Mouse (Mus musculus) heart, embryonic 14.5 days (tissue): ENCODE results near the gene Mt2. TPM values are rescaled to one million over a fixed set of nuclear protein-coding genes. Genes with fewer than 3 reads are reported as not detected.
"Not testable (repeated sequence)": the region's sequence is repeated elsewhere in the genome, so short reads cannot be mapped to it uniquely, and the experiment has no call there.

ENCODE experiments used
- ATAC-seq: fragments of 200-750 bp; cut with Nextera tagmentation; 2 replicates; pipeline ENCODE4 v1.8.0; 2017; ENCODE audit warnings: low read depth, moderate TSS enrichment; ENCODE audit not compliant: insufficient number of reproducible peaks, insufficient read depth, low FRiP score
- H3K27ac ChIP-seq, 2 experiments: fragments of 200-500 bp in 1 of 2; fragments of 300-500 bp in 1 of 2; sonication (generic) in 1 of 2; replicated peaks in 1 of 2; 2 replicates each; pipeline ENCODE4 v1.5.1; 2012 to 2014; ENCODE audit warnings: low read depth in 2 of 2, low read length in 2 of 2, control low read depth in 1 of 2, mild to moderate bottlenecking in 1 of 2, mixed read lengths in 1 of 2; ENCODE audit not compliant: control insufficient read depth in 1 of 2, insufficient read depth in 1 of 2
- H3K27me3 ChIP-seq: fragments of 300-500 bp; sonication (generic); 2 replicates; pipeline ENCODE4 v1.6.1; 2014; ENCODE audit warnings: mild to moderate bottlenecking, low read length, control low read depth; ENCODE audit not compliant: control insufficient read depth, insufficient read depth
- H3K36me3 ChIP-seq: fragments of 300-500 bp; sonication (generic); 2 replicates; pipeline ENCODE4 v1.6.1; 2014; ENCODE audit warnings: mild to moderate bottlenecking, control low read depth, low read length, mixed read lengths; ENCODE audit not compliant: control insufficient read depth, insufficient read depth
- H3K4me1 ChIP-seq, 2 experiments: fragments of 200-500 bp in 1 of 2; fragments of 300-500 bp in 1 of 2; sonication (generic) in 1 of 2; 2 replicates each; pipeline ENCODE4 v1.6.1; 2012 to 2014; ENCODE audit warnings: low read length in 2 of 2, control low read depth in 1 of 2, mixed read lengths in 1 of 2; ENCODE audit not compliant: control insufficient read depth in 2 of 2, insufficient read depth in 2 of 2
- H3K4me2 ChIP-seq: fragments of 300-500 bp; sonication (generic); 2 replicates; pipeline ENCODE4 v1.6.1; 2014; ENCODE audit warnings: mild to moderate bottlenecking, low read length
- H3K4me3 ChIP-seq, 2 experiments: fragments of 200-500 bp in 1 of 2; fragments of 300-500 bp in 1 of 2; sonication (generic) in 1 of 2; 2 replicates each; pipeline ENCODE4 v1.5.1; 2012 to 2014; ENCODE audit warnings: low read length in 2 of 2, mild to moderate bottlenecking in 2 of 2, control low read depth in 1 of 2, low read depth in 1 of 2, moderate library complexity in 1 of 2; ENCODE audit not compliant: control insufficient read depth in 1 of 2, insufficient read depth in 1 of 2
- H3K9ac ChIP-seq: fragments of 300-500 bp; sonication (generic); 2 replicates; pipeline ENCODE4 v1.6.1; 2014; ENCODE audit warnings: mild to moderate bottlenecking, low read length
- H3K9me3 ChIP-seq: fragments of 300-500 bp; sonication (generic); 2 replicates; pipeline ENCODE4 v1.6.1; 2016; ENCODE audit warnings: low read length, control low read depth; ENCODE audit not compliant: control insufficient read depth
- WGBS: fragments of 180-500 bp; shearing (Covaris S2); extraction: QIAGEN DNeasy Blood & Tissue Kit; methylation state at CpG from one replicate; pipeline ENCODE4 v1.1.7; 2014; 5-methylcytosine and 5-hydroxymethylcytosine counted together
- polyA plus RNA-seq: library from polyadenylated mRNA; unstranded; fragments of >200 nt; fragmentation: Nextera tagmentation; extraction: Ambion mirVana; gene quantifications from 2 replicates; pipeline ENCODE4 v1.2.1, GENCODE M21; 2014

Gene Mt2
- 37.5 and 38.6 TPM in 2 replicates for polyA plus RNA-seq

DNA sequence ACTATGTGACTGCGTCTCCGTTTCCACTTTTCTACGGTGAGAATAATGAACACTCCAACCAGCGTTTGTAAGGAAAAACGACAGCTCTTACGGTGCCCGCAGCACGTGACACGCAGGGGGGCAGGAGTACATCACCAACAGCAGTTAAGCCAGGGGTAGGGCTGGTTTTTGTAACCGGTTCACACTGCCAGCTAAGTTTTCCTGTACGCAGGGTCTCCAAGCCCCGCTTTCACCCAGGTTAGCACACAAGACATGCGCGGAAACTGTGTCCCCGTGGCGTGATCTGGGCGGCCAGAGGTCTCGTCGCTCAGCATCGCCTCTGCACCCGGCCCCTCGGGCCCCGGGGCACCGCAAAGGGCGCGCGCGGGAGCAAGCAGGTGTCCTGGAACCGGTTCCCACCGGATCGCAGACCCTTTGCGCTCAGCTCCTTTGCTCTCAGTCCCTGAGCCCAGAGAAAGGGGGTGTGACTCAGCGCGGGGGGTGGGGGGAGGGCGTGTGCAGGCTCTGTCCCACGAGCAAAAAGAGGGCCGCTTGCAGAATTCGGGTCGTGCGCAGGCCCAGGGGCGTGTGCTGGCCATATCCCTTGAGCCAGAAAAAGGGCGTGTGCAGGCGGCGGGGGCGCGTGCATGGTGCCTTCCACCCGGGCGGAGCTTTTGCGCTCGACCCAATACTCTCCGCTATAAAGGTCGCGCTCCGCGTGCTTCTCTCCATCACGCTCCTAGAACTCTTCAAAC lies at the start of gene Mt2:
TSS of gene Mt2 (plus strand) at position 590 of the 734 bp plus-strand sequence.
- WGBS = under 1% methylated on average over 56 of the region's 56 CpGs
- Histone ChIP-seq H3K27ac (no peak within 1 kb of the TSS), H3K27me3 (peaks cover 72% of the 10 kb centered on the region), H3K36me3 (no peaks in the 10 kb centered on the region), H3K4me2 (peak within 1 kb of the TSS; percentile 97), H3K4me1 (peaks cover 8 to 12% of the 10 kb centered on the region in 2 experiments; a peak in 3 of 4 replicates), H3K9ac (peak within 1 kb of the TSS; percentile 71), H3K4me3 (peak within 1 kb of the TSS; percentile 50 to 54), H3K9me3 (no peaks in the 10 kb centered on the region)
- peak; percentile 70 for ATAC-seq

DNA sequence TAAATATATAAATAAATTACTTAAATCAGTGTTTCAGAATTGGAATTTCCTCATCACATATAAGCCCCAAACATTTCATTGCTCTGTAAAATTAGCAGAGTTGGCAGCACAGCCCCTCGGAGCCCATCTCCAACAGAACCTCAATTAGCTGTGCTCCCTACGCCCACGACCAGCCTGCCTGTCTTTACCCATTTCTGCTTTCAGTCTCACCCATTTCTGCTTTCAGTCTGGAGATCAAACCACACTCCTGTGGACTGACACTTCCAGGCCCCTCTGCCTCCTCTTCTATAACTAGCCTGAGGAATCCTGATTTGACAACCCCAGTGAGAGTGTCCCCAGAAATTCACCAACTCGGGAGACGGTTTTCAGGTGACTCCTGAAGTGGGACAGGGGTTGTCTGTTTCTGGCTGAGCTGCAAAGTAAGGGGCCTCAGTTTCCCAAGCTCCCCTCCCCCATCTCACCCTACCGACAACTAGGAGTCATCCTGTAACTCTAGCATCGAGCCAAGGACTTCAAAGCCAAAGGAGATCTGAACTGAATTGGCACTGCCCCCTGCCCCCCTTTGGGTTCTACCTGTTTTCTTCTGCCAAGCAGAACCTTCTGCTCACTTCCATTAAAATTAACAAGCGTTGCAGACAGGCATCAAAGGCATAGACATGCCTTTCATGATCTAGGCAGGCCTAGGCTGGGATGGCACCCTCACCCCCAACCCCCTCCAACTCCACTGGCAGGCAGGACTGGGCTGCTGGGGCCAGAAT lies 49.6 kb upstream of the Mt2 start:
- WGBS = 43% methylated on average over 8 of the region's 8 CpGs
- H3K9ac ChIP-seq = no peak overlapping the region
- H3K4me2 ChIP-seq = no peak overlapping the region
- H3K4me1 ChIP-seq = no peaks in the 10 kb centered on the region; a peak in 1 of 4 replicates
- no peak overlapping the region for H3K4me3 ChIP-seq
- H3K27me3 ChIP-seq = no peaks in the 10 kb centered on the region
- H3K36me3 ChIP-seq = no peaks in the 10 kb centered on the region
- H3K27ac ChIP-seq = no peak overlapping the region
- ATAC-seq = no peak
- no peaks in the 10 kb centered on the region for H3K9me3 ChIP-seq

DNA sequence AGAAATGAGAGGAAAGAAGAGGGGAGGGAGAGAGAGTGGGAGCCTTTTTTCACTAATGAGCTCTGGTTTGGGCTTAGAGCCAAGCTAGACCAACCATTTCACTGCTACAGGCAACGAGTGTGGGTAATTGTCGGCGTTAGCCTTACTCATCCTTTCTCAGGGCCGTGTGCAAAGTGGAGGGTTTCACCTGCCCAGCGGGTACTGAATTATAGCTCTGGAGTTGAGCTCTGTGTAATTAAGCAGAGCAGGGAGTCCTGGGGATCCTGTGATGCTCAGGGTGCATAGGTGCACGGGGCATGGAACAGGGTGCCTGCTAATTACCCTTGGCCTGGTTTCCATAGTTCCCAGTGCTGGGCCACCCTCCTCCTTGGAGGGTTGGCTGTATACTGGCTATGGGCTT lies 44.8 kb upstream of the Mt2 start:
- no peaks in the 10 kb centered on the region for H3K27me3 ChIP-seq
- no peaks in the 10 kb centered on the region for H3K36me3 ChIP-seq
- no peaks in the 10 kb centered on the region for H3K9me3 ChIP-seq
- no peak overlapping the region for H3K9ac ChIP-seq
- 82% methylated on average over 6 of the region's 6 CpGs for WGBS
- no peak overlapping the region for H3K4me2 ChIP-seq
- no peak overlapping the region for H3K27ac ChIP-seq
- H3K4me1 ChIP-seq = no peaks in the 10 kb centered on the region
- no peak overlapping the region for H3K4me3 ChIP-seq
- ATAC-seq = no peak

DNA sequence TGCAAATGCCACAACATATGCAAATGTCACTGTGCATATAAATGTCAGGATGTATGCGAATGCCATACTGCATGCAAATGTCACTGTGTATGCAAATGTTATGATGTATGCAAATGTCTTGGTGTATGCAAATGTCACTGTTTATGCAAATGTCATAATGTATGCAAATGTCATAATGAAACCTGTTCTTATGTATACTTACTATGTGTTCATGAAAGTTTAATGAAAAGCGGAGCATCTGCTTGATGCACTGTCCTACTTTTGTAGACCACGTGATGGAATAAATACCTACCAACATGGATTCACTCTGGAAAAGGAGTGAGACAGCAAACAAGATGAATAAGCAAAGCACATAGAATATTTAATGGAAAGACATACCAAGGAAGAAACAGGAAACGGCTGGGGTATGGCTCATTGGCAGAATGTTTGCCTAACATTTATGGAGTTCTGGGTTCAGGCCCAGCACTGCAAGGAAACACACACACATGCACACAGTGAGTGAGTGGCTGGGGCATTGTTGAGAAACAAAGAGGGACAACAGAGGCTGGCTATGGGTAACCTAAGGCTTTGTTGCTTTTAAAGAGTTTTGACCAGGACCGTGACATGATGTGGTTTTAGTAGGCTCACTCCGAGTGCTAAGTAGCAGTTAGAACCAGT lies 43.2 kb upstream of the Mt2 start:
- H3K4me2 ChIP-seq = no peak overlapping the region
- H3K4me1 ChIP-seq = no peaks in the 10 kb centered on the region
- no peaks in the 10 kb centered on the region for H3K36me3 ChIP-seq
- no peak for ATAC-seq
- H3K9ac ChIP-seq = no peak overlapping the region
- 85% methylated on average over 6 of the region's 6 CpGs for WGBS
- H3K27me3 ChIP-seq = no peaks in the 10 kb centered on the region
- 0 out of 2 replicates have a peak, but pooled peaks cover 4% of the 10 kb centered on the region for H3K9me3 ChIP-seq
- no peak overlapping the region for H3K27ac ChIP-seq
- H3K4me3 ChIP-seq = no peak overlapping the region

DNA sequence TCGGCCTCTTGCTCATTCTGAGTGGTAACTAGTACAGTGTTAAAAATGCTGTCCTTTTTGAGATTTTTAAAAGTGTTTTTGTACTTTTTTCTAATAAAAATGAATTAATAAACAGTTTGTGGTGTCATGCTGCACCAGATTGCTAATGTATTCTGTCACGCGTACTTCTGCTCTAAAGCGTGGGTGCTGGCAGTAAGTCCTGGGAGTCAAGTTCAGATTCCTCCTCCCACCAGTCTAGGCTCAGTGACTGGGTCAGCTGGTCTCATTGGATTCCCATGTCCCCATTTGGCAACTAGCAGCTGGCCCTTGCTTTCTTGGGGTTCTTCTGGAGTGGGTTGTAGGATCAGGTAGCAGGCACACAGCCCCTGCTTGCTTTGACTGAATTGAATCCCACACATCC lies 42.3 kb upstream of the Mt2 start:
- Histone ChIP-seq H3K4me3 (no peak overlapping the region), H3K27me3 (no peaks in the 10 kb centered on the region), H3K9ac (no peak overlapping the region), H3K4me2 (no peak overlapping the region), H3K27ac (no peak overlapping the region), H3K4me1 (no peaks in the 10 kb centered on the region), H3K9me3 (0 out of 2 replicates have a peak, but pooled peaks cover 4% of the 10 kb centered on the region), H3K36me3 (no peaks in the 10 kb centered on the region)
- WGBS = 85% methylated on average over 4 of the region's 4 CpGs
- ATAC-seq = no peak

DNA sequence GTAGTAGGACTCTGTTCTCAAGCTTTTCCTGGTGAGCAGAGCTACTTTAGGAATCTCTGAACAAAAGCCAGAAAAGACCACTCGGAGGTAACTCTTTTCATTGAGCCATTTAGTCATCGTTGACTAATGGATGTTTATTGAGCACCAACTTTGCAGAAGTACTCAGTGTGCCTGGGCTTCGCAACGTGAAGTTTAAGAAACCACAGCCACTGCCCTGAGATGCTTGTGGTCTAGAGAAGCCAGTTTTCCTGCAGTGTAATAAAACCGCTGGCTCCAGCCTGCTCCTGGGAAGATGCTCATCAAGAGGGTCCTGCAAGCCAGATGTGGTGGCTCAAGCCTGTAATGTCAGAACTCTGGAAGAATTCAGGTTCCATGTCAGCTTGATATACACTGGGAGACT lies 40.4 kb upstream of the Mt2 start:
- Histone ChIP-seq H3K9me3 (0 out of 2 replicates have a peak, but pooled peaks cover 4% of the 10 kb centered on the region), H3K36me3 (no peaks in the 10 kb centered on the region), H3K9ac (no peak overlapping the region), H3K4me1 (no peaks in the 10 kb centered on the region), H3K27me3 (peaks cover 2% of the 10 kb centered on the region; the same call in 1 of the 2 replicates), H3K27ac (no peak overlapping the region), H3K4me2 (no peak overlapping the region), H3K4me3 (no peak overlapping the region)
- 83% methylated on average over 5 of the region's 5 CpGs for WGBS
- no peak for ATAC-seq

DNA sequence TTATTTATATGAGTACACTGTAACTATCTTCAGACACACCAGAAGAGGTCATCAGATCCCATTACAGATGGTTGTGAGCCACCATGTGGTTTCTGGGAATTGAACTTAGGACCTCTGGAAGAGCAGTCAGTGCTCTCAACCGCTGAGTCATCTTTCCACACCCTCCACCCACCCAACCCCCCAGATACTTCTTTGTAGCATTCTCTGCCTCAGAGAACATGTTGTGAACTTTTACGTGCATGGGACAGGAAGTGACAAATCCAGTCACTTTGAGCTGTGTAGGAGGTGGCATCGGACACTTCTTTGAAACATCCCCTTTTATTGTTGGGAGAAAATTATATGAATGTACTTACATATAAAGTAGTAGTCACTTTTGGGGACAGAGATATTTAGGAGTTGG lies 37.9 kb upstream of the Mt2 start:
- not testable (repeated sequence) for H3K9me3 ChIP-seq, H3K4me3 ChIP-seq, H3K9ac ChIP-seq, H3K36me3 ChIP-seq, H3K4me2 ChIP-seq, H3K27me3 ChIP-seq, H3K4me1 ChIP-seq, ATAC-seq, H3K27ac ChIP-seq
- 53% methylated on average over 3 of the region's 3 CpGs for WGBS
